Mouse (Mus musculus) CD4-positive, CD25-positive, alpha-beta regulatory T cell, adult 2 months (primary cell): Measurements from ENCODE around the gene Acot8.

Experiments used
- DNase-seq: peaks from one replicate; pipeline ENCODE4 v3.0.0-alpha.2; 2012; ENCODE audit warnings: low read depth, low spot score

The Acot8 gene

GRCm38 (mm10) chr2:164757841-164758240 lies 46.8 kb downstream of the Acot8 start:
- no peak for DNase-seq

- DNase-seq, result no peak
Measured at GRCm38 (mm10) chr2:164754800-164755199, 49.9 kb downstream of the Acot8 start.

GRCm38 (mm10) chr2:164754105-164754504 lies 50.6 kb downstream of the Acot8 start:
- DNase-seq, result no peak

GRCm38 (mm10) chr2:164752454-164752853 lies 52.2 kb downstream of the Acot8 start:
- no peak for DNase-seq

GRCm38 (mm10) chr2:164748991-164749390 lies 55.7 kb downstream of the Acot8 start:
- no peak for DNase-seq

GRCm38 (mm10) chr2:164748191-164748590 lies 56.5 kb downstream of the Acot8 start:
- DNase-seq, result no peak

- DNase-seq, result peak; percentile 59
Measured at GRCm38 (mm10) chr2:164746693-164747092, 58.0 kb downstream of the Acot8 start.

GRCm38 (mm10) chr2:164745843-164746479 lies 58.7 kb downstream of the Acot8 start, which contains the start of the genes Wfdc3 and Dnttip1:
Gene Wfdc3, minus strand, starts transcription at chr2:164745931.
Gene Dnttip1, plus strand, starts transcription at chr2:164745983.
- peak; percentile 99 for DNase-seq

GRCm38 (mm10) chr2:164744987-164745386 lies 59.7 kb downstream of the Acot8 start:
- DNase-seq, result peak; percentile 6
